Mouse (Mus musculus) thymus, adult 2 months (tissue): ENCODE results near the gene Tfec. TPM values are rescaled to one million over a fixed set of nuclear protein-coding genes. Genes with fewer than 3 reads are reported as not detected.

Source experiments
- DNase-seq: peaks from one replicate; pipeline ENCODE4 v3.0.0; 2021
- H3K27ac ChIP-seq: fragments of 200-500 bp; 2 replicates; pipeline ENCODE4 v1.5.1; 2012; ENCODE audit warnings: low read length, control low read depth; ENCODE audit not compliant: control insufficient read depth, insufficient read depth
- H3K27me3 ChIP-seq: fragments of 200-500 bp; 2 replicates; pipeline ENCODE4 v1.6.1; 2012; ENCODE audit warnings: mild to moderate bottlenecking, low read length, moderate library complexity, mixed read lengths; ENCODE audit not compliant: control insufficient read depth, insufficient read depth
- H3K36me3 ChIP-seq: fragments of 200-500 bp; 2 replicates; pipeline ENCODE4 v1.6.1; 2012; ENCODE audit warnings: mild to moderate bottlenecking, low read length, moderate library complexity; ENCODE audit not compliant: control insufficient read depth, insufficient read depth
- H3K4me1 ChIP-seq: fragments of 200-500 bp; replicated peaks from 2 replicates; pipeline ENCODE4 v1.6.1; 2012; ENCODE audit warnings: low read length; ENCODE audit not compliant: control insufficient read depth, insufficient read depth
- H3K4me3 ChIP-seq: fragments of 200-500 bp; 2 replicates; pipeline ENCODE4 v1.5.1; 2012; ENCODE audit warnings: mild to moderate bottlenecking, low read length, control low read depth, moderate library complexity; ENCODE audit not compliant: control insufficient read depth, insufficient read depth
- CTCF ChIP-seq: fragments of 200-500 bp; IDR thresholded peaks from 2 replicates; pipeline ENCODE4 v1.5.1; 2012; ENCODE audit warnings: mild to moderate bottlenecking, control low read depth, low read length, moderate library complexity, borderline replicate concordance; ENCODE audit not compliant: control insufficient read depth, poor library complexity, insufficient read depth; ENCODE audit errors: extremely low read depth
- POLR2A ChIP-seq: fragments of 200-500 bp; IDR thresholded peaks from 2 replicates; pipeline ENCODE4 v1.6.1; 2012; ENCODE audit warnings: mild to moderate bottlenecking, low read length, control low read depth, moderate library complexity; ENCODE audit not compliant: control insufficient read depth, poor library complexity, insufficient read depth; ENCODE audit errors: extremely low read depth
- WGBS: fragments of 180-500 bp; shearing (Covaris S2); methylation state at CpG from one replicate; pipeline ENCODE4 v1.1.7; 2018; 5-methylcytosine and 5-hydroxymethylcytosine counted together
- polyA plus RNA-seq: library from polyadenylated mRNA; depleted of rRNA; stranded (reverse); fragments of >200 nt; gene quantifications from 2 replicates; pipeline ENCODE4 v1.2.3, GENCODE M21; 2012

Gene Tfec
- polyA plus RNA-seq, 1 experiment = 2.3 TPM

DNA sequence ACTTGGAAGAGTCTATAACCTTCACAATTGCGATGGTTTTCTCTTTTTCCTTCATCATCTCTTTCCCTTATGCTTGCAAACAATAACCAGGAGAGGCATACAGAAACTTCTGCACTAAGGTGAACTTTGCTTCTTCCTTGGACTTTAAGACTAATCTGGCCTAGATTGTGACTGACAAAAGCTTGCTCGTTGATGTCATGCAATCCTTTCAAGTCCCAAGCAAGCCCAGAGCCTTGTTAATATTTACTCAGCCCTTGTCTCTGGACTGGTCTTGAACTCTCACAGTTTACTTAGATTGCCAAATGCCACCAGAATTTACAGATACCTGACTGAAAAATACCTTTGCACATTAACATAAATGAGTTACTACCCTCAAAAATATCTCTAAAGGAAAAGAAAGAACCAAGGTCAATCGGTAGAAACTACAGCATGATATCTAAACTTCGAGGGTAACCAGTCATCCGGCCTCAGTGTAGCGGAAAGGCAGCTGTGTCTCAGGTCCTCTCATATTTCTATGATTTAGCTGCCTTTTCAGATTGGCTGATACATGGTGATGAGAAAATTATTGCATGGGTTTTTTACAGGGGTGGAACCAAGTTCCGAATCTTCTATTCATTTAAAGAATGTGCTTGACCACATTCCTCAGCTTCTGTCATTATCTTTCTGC lies 42.2 kb downstream of the Tfec start:
- TF ChIP-seq CTCF (no peak), POLR2A (no peak)
- 95% methylated on average over 7 of the region's 7 CpGs for WGBS
- no peak overlapping the region for H3K27ac ChIP-seq
- no peaks in the 10 kb centered on the region for H3K36me3 ChIP-seq
- H3K4me3 ChIP-seq = no peak overlapping the region
- no peaks in the 10 kb centered on the region for H3K4me1 ChIP-seq
- DNase-seq = no peak
- no peaks in the 10 kb centered on the region for H3K27me3 ChIP-seq

GRCm38 (mm10) chr6:16854977-16855376 lies 43.3 kb downstream of the Tfec start:
- WGBS = 92% methylated on average over 9 of the region's 9 CpGs
- TF ChIP-seq POLR2A (no peak), CTCF (no peak)
- Histone ChIP-seq H3K27me3 (no peaks in the 10 kb centered on the region), H3K4me1 (no peaks in the 10 kb centered on the region), H3K36me3 (no peaks in the 10 kb centered on the region), H3K4me3 (no peak overlapping the region), H3K27ac (no peak overlapping the region)
- DNase-seq = no peak

GRCm38 (mm10) chr6:16846521-16846920 lies 51.7 kb downstream of the Tfec start:
- no peak for DNase-seq
- no peak overlapping the region for H3K4me3 ChIP-seq
- TF ChIP-seq POLR2A (no peak), CTCF (no peak)
- H3K4me1 ChIP-seq = no peaks in the 10 kb centered on the region
- H3K27me3 ChIP-seq = no peaks in the 10 kb centered on the region
- H3K36me3 ChIP-seq = no peaks in the 10 kb centered on the region
- WGBS = 66% methylated on average over 7 of the region's 7 CpGs
- no peak overlapping the region for H3K27ac ChIP-seq

DNA sequence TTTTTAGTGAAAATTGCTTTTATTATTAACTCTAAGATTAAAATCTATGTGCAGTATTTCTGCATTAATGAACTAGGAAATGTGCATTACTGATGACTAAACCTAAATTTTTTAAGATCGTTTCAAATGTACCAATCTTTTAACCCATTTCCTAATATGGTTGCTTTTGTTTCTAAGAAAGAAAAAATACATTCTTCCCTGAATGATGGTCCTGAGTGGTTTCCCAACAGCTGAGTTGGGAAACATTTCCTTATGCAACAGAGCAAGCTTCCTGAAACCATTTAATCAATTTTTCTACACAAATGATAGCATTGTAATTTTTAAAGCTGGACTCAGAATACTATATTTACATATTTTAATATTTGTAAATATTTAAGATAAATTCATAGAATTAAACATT lies 62.6 kb downstream of the Tfec start:
- Histone ChIP-seq H3K27me3 (no peaks in the 10 kb centered on the region), H3K4me1 (no peaks in the 10 kb centered on the region), H3K27ac (no peak overlapping the region), H3K4me3 (no peak overlapping the region), H3K36me3 (no peaks in the 10 kb centered on the region)
- DNase-seq = no peak
- no peak for TF ChIP-seq POLR2A
- 85% methylated on average over 1 of the region's 1 CpGs for WGBS

DNA sequence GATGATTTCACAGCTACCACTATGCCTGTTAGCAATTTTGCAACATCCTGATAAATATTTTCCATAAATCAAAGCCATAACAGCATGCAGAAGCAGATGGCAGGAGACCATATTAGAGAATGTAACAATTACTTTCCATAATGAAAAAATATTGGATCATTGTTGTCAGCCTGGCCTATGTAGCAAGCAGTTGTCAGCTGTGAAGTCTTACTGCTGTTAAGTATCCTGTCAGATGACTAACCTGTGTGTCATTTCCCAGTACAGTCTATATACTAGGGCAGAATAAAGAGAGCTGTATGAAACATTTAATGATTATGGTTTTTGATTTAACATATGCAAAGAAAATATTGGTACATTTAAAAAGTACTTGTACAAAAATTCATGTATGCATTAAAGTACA lies 69.9 kb downstream of the Tfec start:
- Histone ChIP-seq H3K27me3 (no peaks in the 10 kb centered on the region), H3K4me3 (no peak overlapping the region), H3K27ac (no peak overlapping the region), H3K36me3 (no peaks in the 10 kb centered on the region), H3K4me1 (no peaks in the 10 kb centered on the region)
- TF ChIP-seq POLR2A (no peak), CTCF (no peak)
- DNase-seq = no peak

- no peak for DNase-seq
- Histone ChIP-seq H3K27ac (no peak overlapping the region), H3K4me1 (no peaks in the 10 kb centered on the region), H3K4me3 (no peak overlapping the region), H3K36me3 (no peaks in the 10 kb centered on the region), H3K27me3 (no peaks in the 10 kb centered on the region)
- TF ChIP-seq POLR2A = no peak
- TF ChIP-seq CTCF = no peak
- WGBS = 43% methylated on average over 1 of the region's 1 CpGs
Observed at GRCm38 (mm10) chr6:16821985-16822384, 76.3 kb downstream of the Tfec start.

- WGBS = 34% methylated on average over 1 of the region's 1 CpGs
- Histone ChIP-seq H3K27ac (no peak overlapping the region), H3K36me3 (no peaks in the 10 kb centered on the region), H3K4me1 (no peaks in the 10 kb centered on the region), H3K27me3 (no peaks in the 10 kb centered on the region), H3K4me3 (no peak overlapping the region)
- no peak for TF ChIP-seq CTCF
- TF ChIP-seq POLR2A = no peak
- DNase-seq = no peak
Observed at GRCm38 (mm10) chr6:16806302-16806701, 91.9 kb downstream of the Tfec start.
